Mouse (Mus musculus): ENCODE measurements around the gene Mrpl42. TPM values are rescaled to one million over a fixed set of nuclear protein-coding genes. Genes with fewer than 3 reads are reported as not detected.

Gene Mrpl42
- total RNA-seq, 2 experiments from 2014 or later = 79.0 to 82.0 TPM

Other genes with a start within 250 kb of the Mrpl42 start
- gene Cradd, start 177.8 kb downstream of the Mrpl42 start, total RNA-seq (2021) = 1 to 10 TPM; 7.1 to 7.8 TPM
- gene Socs2, start 84.8 kb downstream of the Mrpl42 start, total RNA-seq (2021) = 10 to 100 TPM; 55.9 to 61.8 TPM
- 100 to 1,000 TPM; 232 to 236 TPM for gene Ube2n, start 13.2 kb upstream of the Mrpl42 start, total RNA-seq (2021)
- 100 to 1,000 TPM; 207 to 231 TPM for gene Nudt4, start 62.2 kb upstream of the Mrpl42 start, total RNA-seq (2021)
- gene Anapc15-ps, start 171.5 kb upstream of the Mrpl42 start, total RNA-seq (2021) = not detected